ENCODE assay signal across 8 mouse cellular contexts in the genomic region with DNA sequence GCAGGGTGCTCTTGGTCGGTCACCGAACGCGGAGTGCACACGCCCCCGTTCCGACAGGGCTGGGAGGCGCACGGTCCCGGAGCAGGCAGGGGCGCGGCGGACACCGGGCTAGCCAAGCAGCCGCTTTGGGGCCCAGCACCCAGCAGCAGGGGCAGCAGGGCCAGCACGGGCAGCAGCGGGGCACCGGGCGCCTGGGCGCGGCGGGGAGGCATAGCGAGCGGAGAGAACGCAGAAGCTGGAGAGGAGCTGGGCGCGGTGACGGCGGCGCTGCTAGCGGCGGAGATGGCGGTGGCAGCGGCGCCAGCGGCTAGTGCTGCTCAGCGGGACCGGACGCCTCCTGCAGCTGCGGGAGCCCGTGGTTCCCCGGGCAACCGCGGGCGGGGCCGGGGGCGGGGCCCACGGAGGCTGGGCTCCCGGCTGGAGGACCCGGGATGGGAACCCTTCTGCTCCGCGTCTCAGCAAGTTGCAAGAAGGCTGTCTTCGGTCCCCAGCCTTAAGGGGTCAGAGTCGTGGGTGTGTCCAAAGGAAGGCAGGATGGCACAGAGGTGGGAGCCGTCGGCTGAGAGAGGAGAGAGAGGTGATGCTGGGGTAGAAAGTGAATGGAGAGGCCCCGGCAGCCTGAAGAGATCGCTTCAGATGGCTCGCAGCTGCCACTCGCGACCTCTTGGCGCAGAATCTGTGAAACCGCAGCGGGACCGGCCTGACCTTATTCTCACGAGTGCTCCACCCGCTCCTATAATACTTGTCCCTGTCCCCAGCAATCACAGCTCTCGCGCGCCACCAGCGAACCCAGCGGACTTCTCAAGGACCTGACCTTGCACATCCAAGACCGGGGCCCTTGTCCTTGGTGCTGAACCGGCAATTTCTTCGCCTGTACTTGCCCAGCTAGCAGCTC. TPM values are rescaled to one million over a fixed set of nuclear protein-coding genes. Genes with fewer than 3 reads are reported as not detected.
DNase-seq lines count a peak whose midpoint lies in the region; ATAC-seq and TF ChIP-seq lines count a peak whose summit lies in the region.

A gene (minus strand): TSS at position 705 of the 895 bp plus-strand sequence.

- peaks cover 21% of the 10 kb centered on the region for H3K27me3 ChIP-seq in heart, embryonic 11.5 days (ENCODE audit: control insufficient read depth, insufficient read depth, low read length)
- H3K27me3 ChIP-seq in kidney, embryonic 14.5 days (ENCODE audit: control insufficient read depth, insufficient read depth, low read length), result peaks cover 17% of the 10 kb centered on the region
- peaks cover 41% of the 10 kb centered on the region for H3K27me3 ChIP-seq in limb, embryonic 15.5 days
- no peaks in the 10 kb centered on the region for H3K27me3 ChIP-seq in midbrain, embryonic 16.5 days (ENCODE audit: control insufficient read depth, insufficient read depth, low read depth, low read length)
- H3K27me3 ChIP-seq in stomach, embryonic 14.5 days (ENCODE audit: control insufficient read depth, insufficient read depth, low read length), result peaks cover 7% of the 10 kb centered on the region; the same call in 1 of the 2 replicates

- no peak within 1 kb of the TSS for H3K9ac ChIP-seq in heart, embryonic 11.5 days (ENCODE audit: low read depth, low read length)
- 0 out of 2 replicates have a peak within 1 kb of the TSS, but pooled peaks have one; percentile 23 for H3K9ac ChIP-seq in kidney, embryonic 14.5 days (ENCODE audit: low read depth, low read length)
- H3K9ac ChIP-seq in limb, embryonic 15.5 days, result no peak within 1 kb of the TSS
- H3K9ac ChIP-seq in midbrain, embryonic 16.5 days (ENCODE audit: low read depth, low read length), result peak within 1 kb of the TSS; percentile 98
- H3K9ac ChIP-seq in stomach, embryonic 14.5 days (replicated peaks; ENCODE audit: low read depth, low read length), result no peak within 1 kb of the TSS

- no peaks in the 10 kb centered on the region for H3K9me3 ChIP-seq in heart, embryonic 11.5 days (replicated peaks; ENCODE audit: control insufficient read depth, low read length)
- H3K9me3 ChIP-seq in kidney, embryonic 14.5 days (ENCODE audit: control insufficient read depth, low read length), result no peaks in the 10 kb centered on the region
- no peaks in the 10 kb centered on the region for H3K9me3 ChIP-seq in limb, embryonic 15.5 days
- no peaks in the 10 kb centered on the region for H3K9me3 ChIP-seq in midbrain, embryonic 16.5 days (replicated peaks; ENCODE audit: control insufficient read depth, low read length, poor library complexity, severe bottlenecking)
- no peaks in the 10 kb centered on the region for H3K9me3 ChIP-seq in stomach, embryonic 14.5 days (ENCODE audit: control insufficient read depth, low read depth, low read length)

- peak; percentile 78 for ATAC-seq in heart, embryonic 11.5 days (replicated peaks; ENCODE audit: insufficient number of reproducible peaks, low FRiP score, low TSS enrichment)
- peak; percentile 91 for ATAC-seq in kidney, embryonic 14.5 days (ENCODE audit: low FRiP score, low TSS enrichment)
- ATAC-seq in limb, embryonic 15.5 days (ENCODE audit: insufficient number of reproducible peaks, low FRiP score, low TSS enrichment, low read depth), result peak; percentile 63
- peak; percentile 86 for ATAC-seq in midbrain, embryonic 16.5 days
- peak; percentile 74 for ATAC-seq in stomach, embryonic 14.5 days (ENCODE audit: insufficient number of reproducible peaks, insufficient read depth, low FRiP score, low read depth)

- 1% methylated on average over 75 of the region's 75 CpGs for WGBS in heart, embryonic 11.5 days (ENCODE audit: insufficient replicate concordance)
- WGBS in kidney, embryonic 14.5 days, result under 1% methylated on average over 75 of the region's 75 CpGs
- WGBS in limb, embryonic 15.5 days, result under 1% methylated on average over 64 of the region's 75 CpGs
- WGBS in midbrain, embryonic 16.5 days, result under 1% methylated on average over 61 of the region's 75 CpGs
- 1% methylated on average over 74 of the region's 75 CpGs for WGBS in stomach, embryonic 14.5 days

- H3K4me1 ChIP-seq in embryonic fibroblast, embryonic 13.5 days (ENCODE audit: control insufficient read depth, insufficient read depth, low read length), result no peaks in the 10 kb centered on the region
- H3K4me1 ChIP-seq in heart, embryonic 11.5 days (ENCODE audit: control insufficient read depth, insufficient read depth, low read length), result 0 out of 2 replicates have a peak, but pooled peaks cover 4% of the 10 kb centered on the region
- H3K4me1 ChIP-seq in kidney, embryonic 14.5 days (ENCODE audit: control insufficient read depth, insufficient read depth, low read length), result peaks cover 8% of the 10 kb centered on the region; the same call in 1 of the 2 replicates
- H3K4me1 ChIP-seq in limb, embryonic 15.5 days, result peaks cover 12% of the 10 kb centered on the region
- H3K4me1 ChIP-seq in midbrain, embryonic 16.5 days (ENCODE audit: control insufficient read depth, insufficient read depth, low read length), result peaks cover 25% of the 10 kb centered on the region
- peaks cover 3% of the 10 kb centered on the region; the same call in 1 of the 2 replicates for H3K4me1 ChIP-seq in stomach, embryonic 14.5 days (ENCODE audit: control insufficient read depth, insufficient read depth, low read length)

- 0 out of 2 replicates have a peak, but pooled peaks have one; percentile 7 for TF ChIP-seq CTCF in embryonic fibroblast, embryonic 13.5 days (IDR thresholded peaks at IDR 0.05; ENCODE audit: borderline replicate concordance, insufficient read depth, low read length)

- H3K27ac ChIP-seq in embryonic fibroblast, embryonic 13.5 days (ENCODE audit: insufficient read depth, low read length), result no peak within 1 kb of the TSS
- H3K27ac ChIP-seq in heart, embryonic 11.5 days (ENCODE audit: low read depth, low read length), result no peak within 1 kb of the TSS
- no peak within 1 kb of the TSS for H3K27ac ChIP-seq in kidney, embryonic 14.5 days (ENCODE audit: low read depth, low read length)
- no peak within 1 kb of the TSS for H3K27ac ChIP-seq in limb, embryonic 15.5 days
- H3K27ac ChIP-seq in midbrain, embryonic 16.5 days (ENCODE audit: low read length), result peak within 1 kb of the TSS; percentile 97
- no peak within 1 kb of the TSS for H3K27ac ChIP-seq in stomach, embryonic 14.5 days (ENCODE audit: low read length)

- TF ChIP-seq POLR2A in embryonic fibroblast, embryonic 13.5 days (IDR thresholded peaks at IDR 0.05; ENCODE audit: low read depth, low read length), result no peak

- H3K4me2 ChIP-seq in heart, embryonic 11.5 days, result peak within 1 kb of the TSS; percentile 83
- H3K4me2 ChIP-seq in kidney, embryonic 14.5 days (replicated peaks; ENCODE audit: low read depth, low read length), result peak within 1 kb of the TSS; percentile 94
- H3K4me2 ChIP-seq in limb, embryonic 15.5 days, result peak within 1 kb of the TSS; percentile 89
- peak within 1 kb of the TSS; percentile 81 for H3K4me2 ChIP-seq in midbrain, embryonic 16.5 days (ENCODE audit: low read length)
- H3K4me2 ChIP-seq in stomach, embryonic 14.5 days (replicated peaks; ENCODE audit: low read depth, low read length), result peak within 1 kb of the TSS; percentile 78

- H3K4me3 ChIP-seq in embryonic fibroblast, embryonic 13.5 days (ENCODE audit: insufficient read depth, low read length), result peak within 1 kb of the TSS; percentile 36
- peak within 1 kb of the TSS; percentile 54 for H3K4me3 ChIP-seq in heart, embryonic 11.5 days (ENCODE audit: low read depth, low read length)
- H3K4me3 ChIP-seq in kidney, embryonic 14.5 days (ENCODE audit: low read length), result peak within 1 kb of the TSS; percentile 53
- H3K4me3 ChIP-seq in limb, embryonic 15.5 days, result peak within 1 kb of the TSS; percentile 44
- H3K4me3 ChIP-seq in midbrain, embryonic 16.5 days (ENCODE audit: low read depth, low read length), result peak within 1 kb of the TSS; percentile 94
- H3K4me3 ChIP-seq in stomach, embryonic 14.5 days (ENCODE audit: low read depth, low read length), result peak within 1 kb of the TSS; percentile 30

- H3K36me3 ChIP-seq in heart, embryonic 11.5 days (ENCODE audit: control insufficient read depth, insufficient read depth, low read length), result no peaks in the 10 kb centered on the region
- H3K36me3 ChIP-seq in kidney, embryonic 14.5 days (ENCODE audit: control insufficient read depth, insufficient read depth, low read length), result no peaks in the 10 kb centered on the region
- no peaks in the 10 kb centered on the region for H3K36me3 ChIP-seq in limb, embryonic 15.5 days
- H3K36me3 ChIP-seq in midbrain, embryonic 16.5 days (ENCODE audit: control insufficient read depth, insufficient read depth, low read length), result no peaks in the 10 kb centered on the region
- no peaks in the 10 kb centered on the region for H3K36me3 ChIP-seq in stomach, embryonic 14.5 days (ENCODE audit: control insufficient read depth, insufficient read depth, low read length)

- peak; percentile 56 for DNase-seq in layer of hippocampus, adult 11-12 months (ENCODE audit: low spot score)
- no peak for DNase-seq in layer of hippocampus, adult 9-10 months (ENCODE audit: low spot score)

RNA-seq across cellular contexts. Expression of the gene that starts here (rescaled TPM):
- 1.3 and 1.4 TPM in 2 replicates for polyA plus RNA-seq in embryonic fibroblast, embryonic 13.5 days (2011; ENCODE audit: insufficient read length, low read depth, missing spikeins)
- 0.75 and 0.99 TPM in 2 replicates for polyA plus RNA-seq in heart, embryonic 11.5 days (2014; fragmentation: Nextera tagmentation; extraction: Ambion mirVana)
- polyA plus RNA-seq in kidney, embryonic 14.5 days (2014; fragmentation: Nextera tagmentation; extraction: Ambion mirVana), result 0.31 and 1.1 TPM in 2 replicates
- polyA plus RNA-seq in limb, embryonic 15.5 days (2015; fragmentation: Nextera tagmentation; extraction: Ambion mirVana), result 3.4 and 3.5 TPM in 2 replicates
- 294 and 301 TPM in 2 replicates for polyA plus RNA-seq in midbrain, embryonic 16.5 days (2015; fragmentation: Nextera tagmentation; extraction: Ambion mirVana)
- 3.3 and 3.6 TPM in 2 replicates for polyA plus RNA-seq in stomach, embryonic 14.5 days (2014; fragmentation: Nextera tagmentation; extraction: Ambion mirVana)

Comparison
In these comparisons a context has a peak if more than half of its experiments do, and no peak if none do; other contexts are left out.
1. RNA of the gene that starts here (polyA plus RNA-seq): 294 to 301 TPM in midbrain, embryonic 16.5 days; 3.3 to 3.6 TPM in stomach, embryonic 14.5 days, 3.4 to 3.5 TPM in limb, embryonic 15.5 days, 1.3 to 1.4 TPM in embryonic fibroblast, embryonic 13.5 days, 0.31 to 1.1 TPM in kidney, embryonic 14.5 days and 0.75 to 0.99 TPM in heart, embryonic 11.5 days; every median in the first group is over 10 times any median in the second.
2. Peak in ATAC-seq, H3K4me3 ChIP-seq and H3K4me2 ChIP-seq in heart, embryonic 11.5 days; RNA of the gene not detected or under 1 TPM.
3. H3K4me3 ChIP-seq: peak in every context shown above with its lines; median percentile 94 in midbrain, embryonic 16.5 days; 54 in heart, embryonic 11.5 days; 53 in kidney, embryonic 14.5 days; 44 in limb, embryonic 15.5 days; 36 in embryonic fibroblast, embryonic 13.5 days; 30 in stomach, embryonic 14.5 days.
4. H3K9ac ChIP-seq: peak in kidney, embryonic 14.5 days (single experiment) and midbrain, embryonic 16.5 days (single experiment); none in heart, embryonic 11.5 days (single experiment), limb, embryonic 15.5 days (single experiment) and stomach, embryonic 14.5 days (single experiment).
5. Peak in every context shown above with its lines, with median percentiles within 50 percentile points of each other: ATAC-seq and H3K4me2 ChIP-seq.